Mouse (Mus musculus) spleen, postnatal 10 days (tissue): ENCODE data around the gene Inip.

Source experiments
- DNase-seq, 2 experiments: peaks; one replicate each; pipeline ENCODE4 v3.0.0; 2021 to 2022; ENCODE audit warnings: low spot score in 2 of 2

The Inip gene

DNA sequence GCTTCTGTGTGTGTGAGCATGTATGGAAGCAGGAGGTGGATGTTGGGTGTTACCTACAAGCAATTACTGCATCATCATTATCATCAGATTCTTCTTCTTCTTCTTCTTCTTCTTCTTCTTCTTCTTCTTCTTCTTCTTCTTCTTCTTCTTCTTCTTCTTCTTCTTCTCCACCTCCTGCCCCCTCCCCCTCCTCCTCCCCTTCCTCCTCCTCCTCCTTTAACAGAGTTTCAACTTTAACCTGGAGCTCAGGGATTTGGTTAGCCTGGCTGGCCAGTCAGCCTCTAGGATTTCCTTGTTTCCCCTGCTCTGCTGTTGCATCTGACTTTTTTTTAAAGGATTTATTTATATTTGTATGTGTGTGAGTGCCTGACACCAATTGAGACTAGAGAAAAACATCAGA is at the start of gene Inip:
Gene Inip, minus strand, starts transcription at position 101 of the 400 bp plus-strand sequence.
- DNase-seq = no peak

DNA sequence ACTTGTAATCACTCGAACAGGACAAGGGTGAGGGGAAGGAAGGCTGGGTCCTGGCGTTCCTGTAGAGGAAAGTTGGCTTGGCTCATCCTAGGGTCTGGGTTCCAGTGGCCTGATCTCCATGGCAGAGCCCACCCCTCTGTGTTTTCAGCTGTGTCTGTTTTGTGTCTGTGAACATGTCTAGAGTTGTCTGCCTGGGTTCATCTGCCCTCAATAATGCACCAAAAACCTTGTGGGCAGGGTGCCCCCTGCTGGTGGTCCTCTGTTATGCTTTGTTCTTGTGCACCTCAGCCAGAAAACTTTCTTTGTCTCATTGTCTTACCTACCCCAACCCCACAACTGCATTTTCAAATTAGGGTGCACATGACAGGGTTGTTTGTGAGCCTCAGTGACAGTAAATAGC is 48.8 kb upstream of the Inip start:
- DNase-seq = peak; percentile 69 to 86

- DNase-seq = no peak
Observed at GRCm38 (mm10) chr4:59847447-59847846, 46.1 kb upstream of the Inip start.

- no peak for DNase-seq
Observed at GRCm38 (mm10) chr4:59845245-59845637, 43.9 kb upstream of the Inip start.

GRCm38 (mm10) chr4:59844460-59845244 is 43.3 kb upstream of the Inip start:
- DNase-seq = no peak

GRCm38 (mm10) chr4:59837659-59838058 is 36.3 kb upstream of the Inip start:
- no peak for DNase-seq

- DNase-seq = no peak
Observed at GRCm38 (mm10) chr4:59832810-59833209, 31.4 kb upstream of the Inip start.

DNA sequence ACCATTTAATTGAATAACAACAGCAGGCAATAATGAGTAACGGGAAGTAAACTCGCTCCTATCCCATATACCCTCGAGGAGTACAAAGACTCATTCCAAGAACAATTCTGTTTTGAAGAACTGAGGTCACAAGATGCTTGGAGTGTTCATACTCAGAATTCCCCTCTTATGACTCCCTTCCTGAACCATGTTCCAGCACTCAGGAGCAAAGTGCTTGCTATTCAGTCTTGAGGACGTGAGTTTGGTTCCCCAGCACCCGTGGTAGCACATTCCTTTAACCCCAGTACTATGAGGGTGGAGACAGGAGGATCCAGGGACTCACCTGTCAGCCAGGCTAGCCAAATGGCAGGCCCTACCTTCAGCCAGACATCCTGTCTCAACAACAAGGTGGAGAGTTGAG is 29.6 kb upstream of the Inip start:
- DNase-seq = no peak

DNA sequence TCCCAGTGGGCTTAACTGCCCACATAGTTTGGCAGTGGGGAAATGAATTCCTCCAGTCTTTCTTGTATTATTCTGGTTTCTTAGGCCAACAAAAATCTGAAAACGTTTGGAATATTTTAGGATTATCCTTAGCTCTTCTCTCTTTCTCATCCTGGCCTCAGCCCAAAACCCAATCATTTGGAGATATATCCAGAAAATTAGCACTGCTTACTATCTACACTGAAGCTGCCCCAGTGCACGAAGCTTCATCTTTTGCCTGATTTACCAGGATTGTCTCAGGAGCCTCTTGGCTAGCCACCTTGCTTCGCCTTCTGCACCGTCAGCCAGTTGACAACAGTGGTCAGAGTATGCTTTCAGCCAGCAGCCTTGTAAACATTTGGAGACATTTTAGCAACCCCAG is 27.7 kb upstream of the Inip start:
- no peak for DNase-seq

DNA sequence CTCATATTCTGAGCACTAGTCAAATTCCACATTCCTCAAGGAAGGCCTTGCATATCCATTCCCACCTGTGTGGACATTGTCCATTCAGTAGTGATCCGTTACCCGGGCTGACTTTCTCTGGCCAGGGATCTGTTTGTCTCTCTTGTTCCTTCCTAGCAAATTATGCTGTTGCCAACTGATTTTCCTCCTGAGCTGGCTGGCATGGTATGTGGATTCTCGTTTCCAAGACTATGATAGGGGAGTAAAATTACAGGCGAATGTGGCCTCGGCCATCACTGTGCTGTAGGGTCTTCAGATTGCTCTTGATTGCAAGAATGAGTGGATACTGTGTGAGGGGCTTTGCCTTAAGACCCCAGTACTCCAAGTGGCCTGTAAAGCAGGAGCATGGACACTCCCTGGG is 25.0 kb upstream of the Inip start:
- DNase-seq = no peak

DNA sequence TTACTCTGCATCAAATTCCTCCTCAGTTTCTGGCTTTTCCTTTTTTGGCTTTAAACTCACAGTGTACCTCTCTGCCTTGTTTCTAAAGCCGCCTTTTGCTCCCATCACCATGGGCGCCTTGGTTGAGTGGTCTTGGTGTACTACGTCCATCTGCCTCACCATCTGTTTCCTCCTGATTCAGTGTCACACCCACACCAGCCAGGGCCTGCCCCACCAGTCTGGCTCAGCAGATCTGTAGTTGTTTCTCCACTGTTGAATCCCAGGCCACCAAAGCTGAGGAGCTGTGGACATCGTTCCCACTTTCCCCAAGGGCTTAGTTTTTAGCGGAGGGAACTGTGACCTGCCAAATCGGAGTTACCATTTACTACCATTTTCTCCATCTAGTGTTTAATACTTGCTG is 24.2 kb upstream of the Inip start:
- DNase-seq = peak in 1 of 2 experiments; percentile 49

GRCm38 (mm10) chr4:59824860-59825259 is 23.5 kb upstream of the Inip start:
- DNase-seq = no peak

DNA sequence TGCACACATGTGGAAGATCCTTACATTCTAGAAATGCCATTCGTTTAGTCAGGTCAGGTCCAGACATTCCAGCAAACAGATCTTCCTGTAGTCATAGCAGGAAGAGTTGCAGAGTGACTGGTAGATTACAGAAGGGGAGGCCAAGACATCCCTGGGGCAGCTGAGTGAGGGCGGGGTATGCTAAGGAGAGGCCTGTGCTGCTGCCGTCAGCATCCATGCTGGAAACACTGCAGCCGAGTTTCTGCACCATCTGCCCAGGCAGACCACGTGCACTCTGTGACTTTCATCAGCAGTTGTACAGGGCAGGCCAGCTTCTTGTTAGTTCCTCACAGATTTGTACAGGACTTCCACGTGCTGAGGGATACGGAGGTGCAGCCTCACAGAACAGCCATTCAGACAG is 22.1 kb upstream of the Inip start:
- no peak for DNase-seq

GRCm38 (mm10) chr4:59822119-59822518 is 20.7 kb upstream of the Inip start:
- DNase-seq = no peak

DNA sequence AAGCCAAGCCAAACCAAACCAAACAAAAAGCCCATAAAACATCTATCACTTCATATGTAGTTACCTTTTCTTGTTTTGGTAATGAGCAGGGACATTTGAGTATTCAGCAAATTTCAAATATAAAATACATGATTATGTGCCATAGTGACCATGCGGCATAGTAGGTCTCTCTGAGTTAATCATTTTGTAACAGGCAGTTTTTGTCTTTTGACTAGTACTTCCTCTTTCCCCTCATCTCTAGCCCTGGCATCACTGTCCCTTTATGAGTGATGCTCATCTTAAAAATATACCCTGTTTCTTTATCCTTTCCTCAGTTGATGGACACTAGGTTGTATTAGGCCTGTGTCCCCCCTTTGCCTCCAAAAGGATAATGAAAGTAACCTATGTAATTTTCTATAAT is 20.1 kb upstream of the Inip start:
- DNase-seq = no peak

DNA sequence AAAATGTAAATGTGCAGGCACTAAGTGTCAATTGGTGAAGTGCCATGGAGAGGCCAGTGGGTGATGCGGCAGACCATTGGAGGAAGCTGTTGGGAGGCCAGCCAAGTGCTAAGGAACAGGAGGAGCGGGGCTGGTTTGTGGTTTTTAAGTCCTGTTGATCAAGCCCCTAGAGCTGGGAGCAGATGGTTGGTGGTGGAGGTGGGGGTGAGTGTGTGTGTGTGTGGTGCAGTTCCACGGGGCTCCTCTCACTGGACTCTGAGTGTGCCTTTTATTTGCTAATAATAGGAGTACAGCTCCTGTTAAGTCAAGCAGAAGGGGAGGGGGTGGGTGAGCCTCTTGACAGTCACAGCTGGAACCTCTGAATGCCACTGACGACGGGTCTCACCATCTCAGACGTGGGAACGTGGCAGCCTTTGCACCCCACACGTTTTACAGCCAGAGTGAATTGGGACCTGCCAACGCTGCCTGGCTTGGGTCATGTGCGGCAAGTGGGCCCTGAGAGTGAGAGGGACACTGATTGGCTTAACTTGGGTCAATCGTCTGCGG is 18.2 kb upstream of the Inip start:
- DNase-seq = no peak

DNA sequence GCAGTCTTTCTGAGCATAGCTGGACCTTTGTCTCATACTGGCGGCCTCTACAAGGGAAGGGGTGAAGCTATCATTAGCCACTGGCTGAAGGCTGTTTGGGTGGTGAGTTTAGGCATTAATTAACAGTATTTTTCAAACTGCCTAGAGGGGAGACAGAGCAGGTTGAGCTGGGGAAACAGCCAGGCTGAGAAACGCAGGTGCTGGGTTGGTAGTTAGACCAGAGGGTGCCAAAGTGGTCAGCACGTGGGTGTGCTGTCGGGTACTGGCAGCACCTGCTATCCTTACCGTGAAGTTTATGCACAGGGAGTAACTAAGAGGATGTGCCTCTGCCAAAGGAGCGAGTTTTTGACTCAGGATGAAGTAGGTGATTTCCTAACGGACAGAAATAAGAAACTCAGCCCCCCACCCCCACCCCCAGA is 17.7 kb upstream of the Inip start:
- no peak for DNase-seq

DNA sequence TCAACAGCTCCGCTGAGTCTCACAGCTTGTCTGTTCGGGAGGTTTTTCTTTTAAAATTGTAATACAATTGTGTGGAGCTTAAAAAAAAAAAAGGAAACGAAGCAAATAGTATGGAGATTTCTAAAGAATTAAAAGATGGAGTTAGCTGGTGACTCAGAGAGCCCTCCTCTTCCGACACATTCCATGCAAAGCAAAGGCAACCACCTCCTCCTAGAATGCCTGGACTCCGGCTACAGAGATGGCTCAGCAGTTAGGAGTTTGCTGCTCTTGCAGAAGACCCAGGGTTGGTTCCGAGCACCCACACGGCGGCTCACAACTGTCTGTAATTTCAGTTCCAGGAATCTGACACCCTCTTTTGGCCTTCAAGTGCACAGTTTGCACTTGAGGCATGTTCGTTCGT is 17.1 kb upstream of the Inip start:
- no peak for DNase-seq

GRCm38 (mm10) chr4:59817790-59818189 is 16.4 kb upstream of the Inip start:
- DNase-seq = no peak

- DNase-seq = no peak
Observed at GRCm38 (mm10) chr4:59816477-59816876, 15.1 kb upstream of the Inip start.

DNA sequence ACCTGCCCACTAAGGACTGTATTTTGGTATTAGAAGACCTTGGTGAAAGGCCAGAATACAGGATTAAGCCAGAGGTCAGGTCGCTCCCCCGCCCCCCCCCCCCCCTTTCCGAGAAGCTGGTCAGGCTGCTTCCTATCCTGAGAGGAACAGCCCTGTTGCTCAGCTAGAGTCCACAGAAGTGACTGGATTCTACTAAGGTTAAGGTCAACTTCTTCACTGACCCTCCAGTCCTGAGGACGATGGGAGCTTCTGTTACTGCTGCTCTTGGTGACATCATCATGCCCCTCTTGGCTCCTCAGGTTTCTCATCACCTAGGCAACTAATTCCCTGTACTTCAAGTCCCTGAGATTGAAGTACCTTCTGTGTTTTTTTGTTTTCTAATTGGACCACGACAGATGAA is 14.6 kb upstream of the Inip start:
- DNase-seq = no peak

- no peak for DNase-seq
Observed at GRCm38 (mm10) chr4:59815121-59815810, 13.9 kb upstream of the Inip start.

GRCm38 (mm10) chr4:59814094-59814493 is 12.7 kb upstream of the Inip start:
- no peak for DNase-seq
